Mouse (Mus musculus) stomach, embryonic 14.5 days (tissue): ENCODE measurements at regions not wholly inside any gene's neighbourhood (a gene's known extent, or its start where the extent isn't known, plus 50 kb on each side); places are given as distances from the start of the nearest gene placed in this dataset.
A peak's percentile ranks its signal among the peaks of the same experiment; 100 is the strongest.

ENCODE experiments used
- ATAC-seq: fragments of 200-750 bp; cut with Nextera tagmentation; 2 replicates; pipeline ENCODE4 v1.8.0; 2017; ENCODE audit warnings: low read depth, moderate TSS enrichment; ENCODE audit not compliant: insufficient number of reproducible peaks, insufficient read depth, low FRiP score
- H3K27ac ChIP-seq: fragments of 300-500 bp; sonication (generic); 2 replicates; pipeline ENCODE4 v1.5.1; 2014; ENCODE audit warnings: mild to moderate bottlenecking, low read length, moderate library complexity, mixed read lengths
- H3K27me3 ChIP-seq: fragments of 300-500 bp; sonication (generic); 2 replicates; pipeline ENCODE4 v1.6.1; 2014; ENCODE audit warnings: low read length, control low read depth, mixed read lengths; ENCODE audit not compliant: control insufficient read depth, insufficient read depth
- H3K36me3 ChIP-seq: fragments of 300-500 bp; sonication (generic); 2 replicates; pipeline ENCODE4 v1.6.1; 2014; ENCODE audit warnings: mild to moderate bottlenecking, control low read depth, low read length, moderate library complexity, mixed read lengths; ENCODE audit not compliant: control insufficient read depth, insufficient read depth
- H3K4me1 ChIP-seq: fragments of 300-500 bp; sonication (generic); 2 replicates; pipeline ENCODE4 v1.6.1; 2014; ENCODE audit warnings: low read length, control low read depth, mixed read lengths; ENCODE audit not compliant: control insufficient read depth, insufficient read depth
- H3K4me2 ChIP-seq: fragments of 300-500 bp; sonication (generic); replicated peaks from 2 replicates; pipeline ENCODE4 v1.6.1; 2014; ENCODE audit warnings: low read depth, low read length, control low read depth
- H3K4me3 ChIP-seq: fragments of 300-500 bp; sonication (generic); 2 replicates; pipeline ENCODE4 v1.5.1; 2014; ENCODE audit warnings: low read depth, low read length, control low read depth
- H3K9ac ChIP-seq: fragments of 300-500 bp; sonication (generic); replicated peaks from 2 replicates; pipeline ENCODE4 v1.6.1; 2014; ENCODE audit warnings: low read depth, mild to moderate bottlenecking, control low read depth, low read length, moderate library complexity, mixed read lengths
- H3K9me3 ChIP-seq: fragments of 300-500 bp; sonication (generic); 2 replicates; pipeline ENCODE4 v1.6.1; 2016; ENCODE audit warnings: low read depth, low read length, control low read depth; ENCODE audit not compliant: control insufficient read depth
- WGBS: fragments of 180-500 bp; shearing (Covaris S2); extraction: QIAGEN DNeasy Blood & Tissue Kit; methylation state at CpG from one replicate; pipeline ENCODE4 v1.1.7; 2014; 5-methylcytosine and 5-hydroxymethylcytosine counted together

DNA sequence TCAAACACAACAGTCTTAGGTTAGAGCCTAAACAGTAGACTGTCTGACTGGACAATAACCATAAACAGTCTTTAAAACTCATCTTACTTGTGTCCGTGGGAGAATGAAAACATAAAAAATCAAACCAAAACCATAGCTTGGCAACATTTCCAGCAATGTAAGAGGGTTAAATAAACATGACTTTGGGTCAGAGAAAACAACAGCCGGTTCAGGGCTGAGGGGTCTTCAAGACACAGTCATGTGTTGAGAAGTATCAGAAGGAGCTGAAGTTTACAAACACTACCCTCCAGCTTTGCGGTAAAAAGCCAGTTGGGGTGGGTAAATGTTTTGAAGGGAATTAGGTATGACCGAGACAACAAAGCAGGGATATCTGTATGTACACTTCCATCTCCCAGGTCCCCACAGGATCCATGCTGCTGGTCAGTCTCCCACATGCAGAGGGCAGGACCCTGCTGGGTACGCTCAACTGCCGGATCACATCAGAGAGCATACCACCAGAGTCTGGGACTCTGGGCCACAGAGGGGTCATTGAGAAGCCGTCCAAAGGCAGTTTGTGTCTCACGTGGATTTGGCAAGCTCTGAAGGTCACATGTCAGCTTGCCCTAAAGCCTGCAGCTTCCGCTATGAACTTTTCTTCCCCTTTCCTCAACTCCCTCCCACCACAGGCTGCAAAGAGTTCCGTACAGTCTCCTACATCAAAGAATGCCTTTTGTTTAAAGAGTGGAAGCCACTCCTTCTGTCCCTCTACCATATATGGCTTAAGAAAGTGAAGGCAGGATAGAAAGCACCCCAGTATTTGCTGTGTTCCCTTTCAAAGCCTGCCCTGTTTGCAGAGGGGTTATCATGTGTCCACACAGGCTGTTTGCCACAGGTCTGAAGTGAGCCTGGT is 103.9 kb upstream of the Thbs1 start:
- 16% methylated on average over 10 of the region's 10 CpGs for WGBS
- Histone ChIP-seq H3K4me2 (peak overlapping the region; percentile 8; the same call in 1 of the 2 replicates), H3K4me1 (peaks cover 11% of the 10 kb centered on the region)

DNA sequence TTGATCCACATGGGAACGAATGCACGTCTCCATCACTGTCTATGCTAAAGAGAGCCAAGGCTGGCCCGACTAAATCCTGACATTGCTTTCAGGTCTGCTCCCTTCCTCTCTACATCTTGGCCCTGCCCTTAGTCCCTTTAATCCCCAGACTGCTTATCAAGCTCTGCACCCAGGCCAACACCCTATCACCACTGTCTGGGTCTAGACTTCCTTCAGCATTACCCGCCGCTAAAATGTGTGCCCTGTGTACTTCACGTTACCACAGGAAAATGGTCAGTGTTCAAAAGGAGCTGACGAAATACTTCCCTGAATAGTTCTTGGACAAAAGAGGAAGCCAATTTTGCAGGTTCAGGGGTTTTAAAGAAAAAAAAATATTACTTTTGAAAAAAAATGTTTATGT is 100.0 kb upstream of the Thbs1 start:
- H3K27me3 ChIP-seq = no peaks in the 10 kb centered on the region
- no peak overlapping the region for H3K9ac ChIP-seq
- no peaks in the 10 kb centered on the region for H3K9me3 ChIP-seq
- H3K27ac ChIP-seq = no peak overlapping the region
- no peaks in the 10 kb centered on the region for H3K36me3 ChIP-seq
- no peak for ATAC-seq
- no peak overlapping the region for H3K4me3 ChIP-seq
- 82% methylated on average over 7 of the region's 7 CpGs for WGBS
- H3K4me2 ChIP-seq = no peak overlapping the region
- peaks cover 11% of the 10 kb centered on the region for H3K4me1 ChIP-seq

More for the DNA sequence above, 103.9 kb upstream of the Thbs1 start:
- Histone ChIP-seq H3K27ac (peak overlapping the region; percentile 66; the same call in 1 of the 2 replicates), H3K9ac (no peak overlapping the region), H3K4me3 (no peak overlapping the region), H3K36me3 (no peaks in the 10 kb centered on the region), H3K9me3 (no peaks in the 10 kb centered on the region), H3K27me3 (no peaks in the 10 kb centered on the region)
- peak; percentile 91 for ATAC-seq

DNA sequence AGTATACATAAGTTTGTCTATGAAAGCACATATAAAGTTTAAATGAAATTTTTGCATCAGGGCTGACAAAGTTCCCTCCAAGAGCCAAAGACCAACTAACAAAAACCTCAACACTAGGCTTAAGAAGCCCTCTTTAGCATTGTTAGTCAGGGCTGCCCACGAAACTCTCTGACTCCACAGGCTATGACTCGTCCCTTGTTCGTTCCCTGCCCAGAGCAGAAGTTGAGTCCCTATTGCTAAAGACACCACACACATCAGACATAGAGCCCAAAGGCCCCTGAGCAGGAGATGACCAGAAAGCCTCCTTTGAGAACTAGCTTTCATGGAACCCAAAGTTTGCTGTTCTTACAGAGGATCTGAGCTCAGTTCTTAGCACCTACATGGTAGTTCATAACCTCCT is 99.5 kb upstream of the Thbs1 start:
- no peaks in the 10 kb centered on the region for H3K36me3 ChIP-seq
- H3K27ac ChIP-seq = no peak overlapping the region
- H3K9me3 ChIP-seq = no peaks in the 10 kb centered on the region
- ATAC-seq = no peak
- no peak overlapping the region for H3K9ac ChIP-seq
- H3K4me1 ChIP-seq = peaks cover 10% of the 10 kb centered on the region
- H3K4me2 ChIP-seq = no peak overlapping the region
- 74% methylated on average over 3 of the region's 3 CpGs for WGBS
- H3K27me3 ChIP-seq = no peaks in the 10 kb centered on the region
- H3K4me3 ChIP-seq = no peak overlapping the region

DNA sequence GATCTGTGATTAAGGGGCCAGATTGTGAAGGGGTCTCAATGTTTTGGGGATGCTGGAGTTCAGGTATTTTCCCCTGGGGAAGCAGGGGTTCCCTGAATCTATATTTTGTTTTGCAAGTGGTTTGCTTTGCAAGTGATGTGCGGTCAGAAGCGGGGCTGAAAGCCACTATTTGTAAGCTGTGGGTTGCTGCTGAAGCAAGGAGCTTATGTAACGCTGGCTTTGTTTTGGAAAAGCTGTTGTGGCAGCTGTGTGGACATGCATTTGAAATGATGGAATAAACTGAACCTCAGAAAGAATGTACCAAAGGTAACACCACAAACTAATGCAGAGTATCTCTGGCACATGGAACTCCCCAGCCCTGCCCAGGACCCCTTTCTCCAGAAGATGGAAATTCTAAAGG is 98.5 kb upstream of the Thbs1 start:
- Histone ChIP-seq H3K27me3 (no peaks in the 10 kb centered on the region), H3K4me3 (no peak overlapping the region), H3K4me1 (peaks cover under 1% of the 10 kb centered on the region; the same call in 1 of the 2 replicates), H3K4me2 (no peak overlapping the region), H3K27ac (no peak overlapping the region), H3K36me3 (no peaks in the 10 kb centered on the region), H3K9me3 (no peaks in the 10 kb centered on the region), H3K9ac (no peak overlapping the region)
- no peak for ATAC-seq
- WGBS = 89% methylated on average over 3 of the region's 3 CpGs

DNA sequence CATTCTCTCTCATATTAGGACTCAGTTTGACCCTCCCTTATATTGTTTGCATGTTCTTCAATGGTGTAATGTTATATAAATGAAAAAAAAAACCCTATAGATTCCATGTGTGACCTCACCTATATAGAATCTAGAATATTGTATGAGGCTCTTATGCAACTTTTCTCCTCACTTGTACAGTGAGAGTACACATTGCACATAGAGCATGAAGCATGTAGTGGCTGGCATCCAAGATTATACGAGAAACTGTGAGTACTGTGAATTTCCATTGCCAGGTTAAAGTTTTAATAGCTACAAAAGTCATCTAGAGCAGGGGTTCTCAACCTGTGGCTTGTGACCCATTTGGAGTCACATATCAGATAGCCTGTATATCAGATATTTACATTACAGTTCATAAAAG is 96.5 kb upstream of the Thbs1 start:
- ATAC-seq = no peak
- no peaks in the 10 kb centered on the region for H3K36me3 ChIP-seq
- WGBS = 80% methylated on average over 1 of the region's 1 CpGs
- no peak overlapping the region for H3K9ac ChIP-seq
- no peak overlapping the region for H3K27ac ChIP-seq
- no peak overlapping the region for H3K4me2 ChIP-seq
- no peaks in the 10 kb centered on the region for H3K9me3 ChIP-seq
- no peaks in the 10 kb centered on the region for H3K27me3 ChIP-seq
- H3K4me3 ChIP-seq = no peak overlapping the region
- no peaks in the 10 kb centered on the region for H3K4me1 ChIP-seq

DNA sequence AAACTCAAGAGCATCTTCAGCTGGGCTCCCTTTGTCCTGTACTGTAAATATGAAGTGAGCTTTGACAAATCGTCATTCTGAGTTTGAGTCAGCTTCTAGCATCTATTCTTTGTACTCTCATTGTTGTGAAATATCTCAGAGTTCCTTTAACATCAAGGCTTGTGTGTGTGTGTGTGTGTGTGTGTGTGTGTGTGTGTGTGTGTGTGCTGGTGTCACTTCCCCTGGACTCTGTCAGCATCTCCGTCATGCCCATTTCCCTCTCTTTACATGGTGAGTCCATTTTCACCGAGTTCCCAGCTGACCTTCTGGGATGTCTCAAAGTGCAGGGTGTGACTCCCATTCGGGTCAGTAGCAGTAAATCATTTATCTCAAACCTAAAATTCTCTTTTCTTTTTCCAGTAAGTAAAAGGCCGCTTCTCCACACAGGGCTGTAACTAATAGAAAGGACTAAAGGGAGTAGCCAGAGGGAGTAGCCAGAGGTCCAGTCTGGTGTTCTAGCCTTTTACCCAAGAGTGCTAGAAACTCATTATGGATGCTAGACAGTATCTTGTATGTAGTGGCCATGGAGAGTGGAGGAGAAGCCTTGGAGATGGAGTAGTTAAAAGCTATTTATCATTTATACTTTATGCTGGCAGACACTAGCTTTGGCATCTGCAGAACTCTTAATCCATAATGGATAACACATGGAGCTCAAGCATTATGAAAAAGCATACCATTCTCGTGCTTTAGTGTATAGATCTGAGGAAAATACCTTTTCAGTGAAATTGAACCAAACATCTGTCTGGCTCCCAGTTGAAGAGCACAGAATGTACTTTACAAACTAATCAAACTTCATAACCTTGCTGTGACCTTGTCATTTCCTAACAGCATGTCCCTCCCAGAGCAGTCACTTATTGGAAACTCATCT is 85.6 kb upstream of the Thbs1 start:
- H3K9ac ChIP-seq = no peak overlapping the region
- no peak for ATAC-seq

DNA sequence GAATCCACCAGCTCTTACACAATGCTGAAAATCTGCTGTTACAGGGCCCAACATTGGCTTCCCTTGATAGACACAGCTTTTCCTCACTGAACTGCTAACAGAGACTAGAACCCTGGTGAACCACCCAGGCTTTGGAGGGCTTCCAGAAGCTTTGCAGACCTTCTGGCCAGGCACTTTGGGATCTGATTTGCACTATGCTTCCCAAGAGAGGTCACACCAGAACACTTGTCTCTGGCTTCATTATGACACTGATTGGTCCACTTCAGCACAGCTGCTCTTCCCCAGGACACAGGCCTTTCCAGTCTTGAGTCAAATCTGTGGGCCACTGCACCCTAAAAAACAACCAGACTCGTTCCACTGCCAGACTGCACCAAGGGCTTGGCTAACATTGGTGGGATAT is 82.8 kb upstream of the Thbs1 start:
- Histone ChIP-seq H3K27ac (peak overlapping the region; percentile 78), H3K36me3 (no peaks in the 10 kb centered on the region), H3K9me3 (no peaks in the 10 kb centered on the region), H3K9ac (no peak overlapping the region), H3K4me1 (no peaks in the 10 kb centered on the region), H3K4me3 (no peak overlapping the region), H3K4me2 (no peak overlapping the region), H3K27me3 (no peaks in the 10 kb centered on the region)
- 68% methylated on average over 1 of the region's 1 CpGs for WGBS
- ATAC-seq = no peak

More for the DNA sequence above, 85.6 kb upstream of the Thbs1 start:
- Histone ChIP-seq H3K4me1 (no peaks in the 10 kb centered on the region), H3K36me3 (no peaks in the 10 kb centered on the region), H3K27me3 (no peaks in the 10 kb centered on the region), H3K4me3 (no peak overlapping the region), H3K27ac (no peak overlapping the region), H3K9me3 (no peaks in the 10 kb centered on the region), H3K4me2 (no peak overlapping the region)
- 56% methylated on average over 6 of the region's 6 CpGs for WGBS

DNA sequence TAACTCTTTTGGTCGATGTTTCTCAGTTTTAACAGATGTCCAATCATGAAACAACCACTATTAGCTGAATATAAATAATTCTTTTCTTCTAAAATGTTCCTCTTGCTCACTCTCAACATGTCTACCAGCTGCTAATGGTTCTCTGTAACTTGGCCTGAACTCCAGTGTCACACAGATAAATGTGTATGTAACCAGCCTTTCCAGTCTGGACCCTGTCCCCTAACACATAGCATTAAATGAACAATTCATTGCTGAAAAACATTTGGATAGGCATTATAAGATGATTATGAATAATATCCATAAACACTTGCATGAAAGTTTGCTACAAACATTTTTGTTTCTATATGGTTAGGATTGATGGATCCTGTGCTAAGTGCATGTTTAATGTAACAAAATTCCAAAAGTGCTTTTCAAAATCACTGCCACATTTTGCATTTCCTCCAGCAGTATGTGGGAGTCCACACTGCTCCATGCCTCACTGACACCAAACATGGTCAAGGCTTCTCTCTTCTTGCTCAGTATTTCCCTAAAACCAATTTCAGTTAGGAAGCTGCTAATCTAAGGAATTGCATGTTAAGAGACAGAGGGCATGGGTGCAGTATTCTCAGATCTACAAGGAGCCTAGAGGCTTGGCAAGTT is 82.1 kb upstream of the Thbs1 start:
- Histone ChIP-seq H3K9me3 (no peaks in the 10 kb centered on the region), H3K27me3 (no peaks in the 10 kb centered on the region), H3K36me3 (no peaks in the 10 kb centered on the region), H3K4me1 (no peaks in the 10 kb centered on the region), H3K4me2 (no peak overlapping the region), H3K9ac (no peak overlapping the region), H3K4me3 (no peak overlapping the region), H3K27ac (0 out of 2 replicates have a peak overlapping the region, but pooled peaks have one; percentile 56)
- WGBS = 48% methylated on average over 1 of the region's 1 CpGs
- peak; percentile 33; the same call in 1 of the 2 replicates for ATAC-seq
